Mouse (Mus musculus) forebrain, embryonic 16.5 days (tissue): Measurements from ENCODE around the gene Colgalt1. TPM values are rescaled to one million over a fixed set of nuclear protein-coding genes. Genes with fewer than 3 reads are reported as not detected.

Source experiments
- ATAC-seq: fragments of 200-750 bp; cut with Nextera tagmentation; 2 replicates; pipeline ENCODE4 v1.8.0; 2017; ENCODE audit warnings: mild to moderate bottlenecking, moderate library complexity
- H3K27ac ChIP-seq: fragments of 300-500 bp; sonication (generic); 2 replicates; pipeline ENCODE4 v1.5.1; 2014; ENCODE audit warnings: low read length, control low read depth
- H3K27me3 ChIP-seq: fragments of 300-500 bp; sonication (generic); replicated peaks from 2 replicates; pipeline ENCODE4 v1.6.1; 2014; ENCODE audit warnings: low read length; ENCODE audit not compliant: control insufficient read depth, insufficient read depth
- H3K36me3 ChIP-seq: fragments of 300-500 bp; sonication (generic); 2 replicates; pipeline ENCODE4 v1.6.1; 2014; ENCODE audit not compliant: control insufficient read depth, insufficient read depth
- H3K4me1 ChIP-seq: fragments of 300-500 bp; sonication (generic); replicated peaks from 2 replicates; pipeline ENCODE4 v1.6.1; 2014; ENCODE audit warnings: low read length; ENCODE audit not compliant: control insufficient read depth, insufficient read depth
- H3K4me2 ChIP-seq: fragments of 300-500 bp; sonication (generic); 2 replicates; pipeline ENCODE4 v1.6.1; 2014; ENCODE audit warnings: mild to moderate bottlenecking, low read length, control low read depth
- H3K4me3 ChIP-seq: fragments of 300-500 bp; sonication (generic); replicated peaks from 2 replicates; pipeline ENCODE4 v1.5.1; 2014; ENCODE audit warnings: mild to moderate bottlenecking, low read length, control low read depth
- H3K9ac ChIP-seq: fragments of 300-500 bp; sonication (generic); replicated peaks from 2 replicates; pipeline ENCODE4 v1.6.1; 2014; ENCODE audit warnings: low read depth, low read length, control low read depth
- H3K9me3 ChIP-seq: fragments of 300-500 bp; sonication (generic); 2 replicates; pipeline ENCODE4 v1.6.1; 2016; ENCODE audit warnings: low read length; ENCODE audit not compliant: control insufficient read depth
- WGBS: fragments of 180-500 bp; shearing (Covaris S2); extraction: QIAGEN DNeasy Blood & Tissue Kit; methylation state at CpG from one replicate; pipeline ENCODE4 v1.1.7; 2014; 5-methylcytosine and 5-hydroxymethylcytosine counted together
- polyA plus RNA-seq: library from polyadenylated mRNA; unstranded; fragments of >200 nt; fragmentation: Nextera tagmentation; extraction: Ambion mirVana; gene quantifications from 2 replicates; pipeline ENCODE4 v1.2.1, GENCODE M21; 2015

Gene Colgalt1
- polyA plus RNA-seq, 1 experiment from 2014 or later = 63.6 TPM

DNA sequence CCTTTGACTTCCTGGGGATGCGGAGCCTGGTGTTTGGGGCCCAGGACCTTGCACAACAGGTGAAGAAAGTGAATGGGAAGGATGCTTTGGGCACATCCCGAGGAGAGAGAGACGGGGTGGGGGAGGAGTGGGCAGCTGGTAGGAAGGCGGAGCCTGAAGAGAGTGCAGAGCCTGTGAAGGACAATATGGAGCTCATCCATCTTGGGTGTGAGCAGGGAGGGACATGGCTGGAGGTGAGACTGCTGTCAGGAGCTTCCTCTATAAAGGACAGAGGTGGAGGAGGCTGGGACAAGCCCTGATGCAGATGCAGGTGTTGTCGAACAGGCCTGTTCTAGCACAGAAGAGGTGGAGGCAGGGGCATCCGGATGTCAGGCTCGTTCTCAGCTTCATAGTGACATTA lies 6.8 kb upstream of the Colgalt1 start:
- H3K9me3 ChIP-seq = no peaks in the 10 kb centered on the region
- H3K9ac ChIP-seq = no peak overlapping the region
- H3K36me3 ChIP-seq = no peaks in the 10 kb centered on the region
- H3K4me3 ChIP-seq = no peak overlapping the region
- no peak for ATAC-seq
- H3K4me2 ChIP-seq = no peak overlapping the region
- no peak overlapping the region for H3K27ac ChIP-seq
- H3K4me1 ChIP-seq = peaks cover 9% of the 10 kb centered on the region
- 58% methylated on average over 7 of the region's 7 CpGs for WGBS
- peaks cover 28% of the 10 kb centered on the region for H3K27me3 ChIP-seq

GRCm38 (mm10) chr8:71612141-71612540 lies 1.3 kb downstream of the Colgalt1 start:
- no peak overlapping the region for H3K27ac ChIP-seq

DNA sequence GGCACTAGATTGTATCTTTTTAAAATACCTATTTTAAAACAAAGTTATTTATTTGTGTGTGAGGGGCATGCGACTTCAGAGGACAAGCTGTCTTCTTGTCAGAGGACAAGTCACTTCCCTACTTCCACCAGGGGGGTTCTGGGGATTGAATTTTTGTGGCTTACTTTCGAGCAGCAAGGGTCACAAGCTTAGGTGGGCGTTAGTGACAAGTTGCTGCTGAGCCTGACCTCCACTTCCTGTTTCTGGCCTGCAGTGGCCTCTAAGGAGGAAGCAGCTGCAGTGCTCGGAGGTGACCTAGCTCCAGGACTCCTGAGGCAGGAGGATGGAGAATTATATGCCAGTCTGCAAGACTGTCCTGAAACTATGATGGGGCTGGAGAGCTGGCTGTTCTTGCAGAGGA lies 2.6 kb downstream of the Colgalt1 start:
- ATAC-seq = no peak
- Histone ChIP-seq H3K27me3 (no peaks in the 10 kb centered on the region), H3K9me3 (no peaks in the 10 kb centered on the region)

More at GRCm38 (mm10) chr8:71612141-71612540, 1.3 kb downstream of the Colgalt1 start:
- no peaks in the 10 kb centered on the region for H3K9me3 ChIP-seq
- peak overlapping the region; percentile 84 for H3K4me3 ChIP-seq
- H3K4me2 ChIP-seq = peak overlapping the region; percentile 82
- ATAC-seq = no peak
- 28% methylated on average over 5 of the region's 5 CpGs for WGBS
- peaks cover 5% of the 10 kb centered on the region for H3K36me3 ChIP-seq
- H3K4me1 ChIP-seq = peaks cover 13% of the 10 kb centered on the region
- peak overlapping the region; percentile 78 for H3K9ac ChIP-seq
- no peaks in the 10 kb centered on the region for H3K27me3 ChIP-seq

DNA sequence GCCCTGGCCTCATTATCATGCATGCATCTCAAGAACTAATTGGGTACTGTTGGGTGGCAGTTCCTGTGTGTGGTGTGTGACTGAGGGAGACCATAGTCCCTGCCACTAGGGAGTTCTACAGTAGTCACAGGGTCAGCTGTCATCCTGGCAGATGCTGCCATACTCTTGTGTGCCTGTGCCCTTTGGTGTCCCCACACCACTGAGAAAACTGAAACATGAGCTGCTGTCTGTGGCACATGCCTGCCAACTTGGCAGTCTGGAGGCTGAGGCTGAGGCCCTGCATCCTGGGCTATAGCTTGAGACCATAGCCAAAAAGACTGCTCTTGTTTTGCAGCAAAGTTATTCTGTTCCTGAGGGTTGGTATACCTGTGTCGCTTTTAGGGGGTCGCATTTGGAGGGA lies 9.0 kb downstream of the Colgalt1 start:
- H3K36me3 ChIP-seq = peaks cover 48% of the 10 kb centered on the region
- no peaks in the 10 kb centered on the region for H3K27me3 ChIP-seq
- 94% methylated on average over 2 of the region's 2 CpGs for WGBS
- H3K9me3 ChIP-seq = no peaks in the 10 kb centered on the region
- H3K4me3 ChIP-seq = no peak overlapping the region
- no peak overlapping the region for H3K27ac ChIP-seq
- no peaks in the 10 kb centered on the region for H3K4me1 ChIP-seq
- no peak overlapping the region for H3K9ac ChIP-seq
- no peak for ATAC-seq
- H3K4me2 ChIP-seq = no peak overlapping the region

More for the DNA sequence above, 2.6 kb downstream of the Colgalt1 start:
- peaks cover 17% of the 10 kb centered on the region for H3K36me3 ChIP-seq
- no peak overlapping the region for H3K4me2 ChIP-seq
- 67% methylated on average over 4 of the region's 4 CpGs for WGBS
- H3K4me3 ChIP-seq = no peak overlapping the region
- peaks cover 13% of the 10 kb centered on the region for H3K4me1 ChIP-seq
- H3K27ac ChIP-seq = no peak overlapping the region
- H3K9ac ChIP-seq = no peak overlapping the region

DNA sequence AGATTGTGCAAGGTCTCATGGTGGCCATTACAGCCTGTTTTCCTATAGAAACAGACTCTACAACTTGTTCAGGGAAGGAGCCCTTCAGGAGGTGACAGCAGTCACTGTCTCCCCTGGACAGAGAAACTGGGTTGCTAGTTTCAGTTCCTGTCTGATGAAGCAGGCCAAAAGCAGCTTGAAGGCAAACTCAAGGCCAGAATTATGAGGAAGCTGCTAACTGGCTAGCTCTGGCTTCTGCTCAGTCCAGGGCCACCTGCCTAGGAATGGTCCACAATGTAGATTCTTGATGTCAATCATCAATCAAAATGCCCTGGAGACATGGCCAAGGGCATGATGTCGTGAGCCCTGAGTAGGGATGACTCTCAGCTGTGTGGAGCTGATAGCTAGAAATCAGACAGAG lies 14.3 kb downstream of the Colgalt1 start:
- Histone ChIP-seq H3K4me2 (no peak overlapping the region), H3K9ac (no peak overlapping the region), H3K9me3 (no peaks in the 10 kb centered on the region), H3K27ac (no peak overlapping the region), H3K36me3 (peaks cover 25% of the 10 kb centered on the region), H3K27me3 (peaks cover 1% of the 10 kb centered on the region), H3K4me1 (peaks cover 13% of the 10 kb centered on the region), H3K4me3 (no peak overlapping the region)
- WGBS = 91% methylated on average over 1 of the region's 1 CpGs
- ATAC-seq = no peak

DNA sequence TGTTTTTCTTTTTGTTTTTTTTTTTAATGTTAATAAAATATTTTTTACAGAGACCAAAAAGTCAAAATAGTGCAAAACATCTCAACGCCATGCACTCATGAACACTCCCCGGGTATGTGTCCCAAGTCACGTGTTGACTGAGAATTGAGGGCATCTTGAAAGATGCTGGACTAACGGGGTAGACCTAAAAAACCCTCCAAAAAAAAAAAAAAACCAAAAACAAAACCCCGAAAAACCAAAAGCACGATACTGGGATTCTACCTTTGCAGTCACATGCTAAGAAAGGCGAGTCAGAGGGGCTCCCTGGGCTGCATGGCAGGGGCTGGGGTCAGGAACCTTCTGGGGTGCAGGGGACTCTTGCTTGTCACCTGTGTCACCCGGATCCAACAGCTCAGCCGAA lies 16.0 kb downstream of the Colgalt1 start:
- no peaks in the 10 kb centered on the region for H3K9me3 ChIP-seq
- H3K4me2 ChIP-seq = no peak overlapping the region
- WGBS = 86% methylated on average over 9 of the region's 9 CpGs
- ATAC-seq = no peak
- H3K4me3 ChIP-seq = no peak overlapping the region
- no peak overlapping the region; the same call in 1 of the 2 replicates for H3K27ac ChIP-seq
- peaks cover 8% of the 10 kb centered on the region for H3K27me3 ChIP-seq
- H3K9ac ChIP-seq = no peak overlapping the region
- H3K36me3 ChIP-seq = peaks cover 21% of the 10 kb centered on the region
- peaks cover 13% of the 10 kb centered on the region for H3K4me1 ChIP-seq

DNA sequence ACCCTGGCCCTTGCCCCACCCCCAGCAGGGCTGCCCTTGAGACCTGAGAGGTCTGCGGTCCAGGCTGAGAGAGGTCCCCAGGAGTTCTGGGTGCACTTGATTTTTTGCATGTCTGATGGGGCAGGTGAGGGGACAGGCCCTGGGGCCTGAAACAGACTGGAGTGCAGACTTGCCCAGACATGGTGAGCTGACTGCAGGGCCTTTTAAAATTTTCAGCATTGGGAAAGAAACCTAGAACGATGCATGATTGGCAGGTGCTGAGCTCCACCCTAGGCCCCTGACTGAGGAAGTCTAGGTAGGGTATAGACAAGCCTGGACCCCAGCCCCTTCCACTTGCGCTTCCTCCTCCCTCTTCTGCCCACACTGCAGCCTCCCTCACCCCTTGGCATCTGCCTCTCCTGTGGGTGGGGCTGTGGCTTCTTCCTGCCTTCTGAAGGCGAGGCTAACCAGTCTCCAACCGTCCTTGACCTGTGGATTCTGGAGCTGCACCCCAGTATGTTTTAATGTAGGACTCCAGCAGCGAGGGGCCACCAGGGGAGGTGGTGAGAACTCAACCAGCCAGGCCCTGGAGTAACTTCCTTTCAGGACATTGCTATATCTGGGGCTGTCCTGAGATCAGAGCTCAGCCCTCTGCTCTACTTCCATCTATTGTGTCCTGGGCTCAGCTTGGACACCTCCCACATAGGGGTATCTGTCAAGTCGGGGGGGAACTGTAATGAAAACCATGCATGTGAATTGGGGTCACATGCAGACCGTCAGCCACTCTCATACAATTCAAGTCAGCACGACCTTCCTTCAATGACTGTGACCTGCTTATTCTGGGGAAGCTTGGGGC lies 16.7 kb downstream of the Colgalt1 start:
- 56% methylated on average over 9 of the region's 9 CpGs for WGBS
- Histone ChIP-seq H3K4me2 (no peak overlapping the region), H3K9me3 (no peaks in the 10 kb centered on the region), H3K27me3 (peaks cover 8% of the 10 kb centered on the region), H3K9ac (no peak overlapping the region), H3K4me3 (no peak overlapping the region), H3K4me1 (peaks cover 13% of the 10 kb centered on the region), H3K36me3 (peaks cover 14% of the 10 kb centered on the region), H3K27ac (peak overlapping the region; percentile 20; the same call in 1 of the 2 replicates)
- ATAC-seq = no peak

GRCm38 (mm10) chr8:71628396-71629095 lies 17.7 kb downstream of the Colgalt1 start:
- H3K4me3 ChIP-seq = peak overlapping the region; percentile 53
- no peaks in the 10 kb centered on the region for H3K9me3 ChIP-seq
- H3K9ac ChIP-seq = peak overlapping the region; percentile 67
- H3K27ac ChIP-seq = peak overlapping the region; percentile 49; the same call in 1 of the 2 replicates
- ATAC-seq = no peak
- H3K36me3 ChIP-seq = peaks cover 3% of the 10 kb centered on the region
- peak overlapping the region; percentile 81 for H3K4me2 ChIP-seq
- 9% methylated on average over 16 of the region's 16 CpGs for WGBS
- H3K4me1 ChIP-seq = peaks cover 13% of the 10 kb centered on the region
- H3K27me3 ChIP-seq = peaks cover 8% of the 10 kb centered on the region

DNA sequence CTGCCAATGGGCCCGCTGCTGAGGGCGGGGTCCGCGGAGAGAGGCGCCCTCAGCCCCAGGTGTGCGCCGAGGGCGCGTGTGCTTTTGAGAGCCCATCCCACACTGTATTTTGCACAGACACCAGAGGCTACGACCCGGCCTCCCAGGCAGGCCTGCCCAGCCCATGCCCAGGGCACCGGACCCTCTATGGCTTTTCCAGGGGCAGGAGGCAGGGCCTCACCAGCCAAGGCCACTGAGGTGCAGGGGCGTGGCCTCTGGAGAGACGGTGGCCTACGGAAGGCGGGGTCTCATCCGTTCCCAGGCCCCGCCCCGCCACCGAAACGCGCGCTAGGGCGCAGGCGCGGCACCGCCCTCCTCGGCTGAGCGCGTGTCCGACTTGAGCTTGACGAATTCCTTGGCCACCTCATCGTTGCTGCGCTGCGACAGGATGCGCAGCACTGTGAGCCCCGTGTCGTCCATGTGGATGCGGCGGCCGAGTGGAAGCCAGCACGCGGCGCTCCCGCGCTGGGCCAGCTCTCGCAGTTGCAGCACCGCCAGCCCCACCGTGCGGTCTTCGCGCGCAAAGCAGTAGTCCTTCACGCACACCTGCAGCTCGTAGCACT lies 18.4 kb downstream of the Colgalt1 start:
- 0% methylated on average over 55 of the region's 55 CpGs for WGBS
- H3K4me1 ChIP-seq = peaks cover 13% of the 10 kb centered on the region
- ATAC-seq = peak; percentile 82

More for the DNA sequence above, 18.4 kb downstream of the Colgalt1 start:
- H3K9ac ChIP-seq = peak overlapping the region; percentile 67
- no peaks in the 10 kb centered on the region for H3K9me3 ChIP-seq
- no peaks in the 10 kb centered on the region for H3K36me3 ChIP-seq
- H3K4me2 ChIP-seq = peak overlapping the region; percentile 81
- peak overlapping the region; percentile 53 for H3K4me3 ChIP-seq
- peaks cover 8% of the 10 kb centered on the region for H3K27me3 ChIP-seq
- peak overlapping the region; percentile 49 for H3K27ac ChIP-seq
